Mouse (Mus musculus) myocyte (in vitro differentiated cells): ENCODE data around the gene Ybx2.

Source experiments
- E2F4 ChIP-seq: IDR thresholded peaks from one replicate; pipeline ENCODE4 v1.6.1; 2011; ENCODE audit warnings: mild to moderate bottlenecking, control low read depth, moderate library complexity; ENCODE audit not compliant: insufficient read depth
- MAX ChIP-seq: IDR thresholded peaks from one replicate; pipeline ENCODE4 v1.6.1; 2011; ENCODE audit warnings: low read depth, mild to moderate bottlenecking, control low read depth
- MYOD1 ChIP-seq, 3 experiments: IDR thresholded peaks; one replicate each; pipeline ENCODE4 v1.6.1; 2011; ENCODE audit warnings: control low read depth in 2 of 3, low read depth in 2 of 3, mild to moderate bottlenecking in 2 of 3, moderate library complexity in 1 of 3; ENCODE audit not compliant: insufficient read length in 2 of 3, control insufficient read depth in 1 of 3
- POLR2A ChIP-seq: IDR thresholded peaks from one replicate; pipeline ENCODE4 v1.6.1; 2011; ENCODE audit warnings: low read depth, mild to moderate bottlenecking, control low read depth, moderate library complexity; ENCODE audit not compliant: insufficient read length
- POLR2AphosphoS2 ChIP-seq: IDR thresholded peaks from one replicate; pipeline ENCODE4 v1.6.1; 2011; ENCODE audit warnings: low read depth, control low read depth; ENCODE audit not compliant: insufficient read length
- SRF ChIP-seq: IDR thresholded peaks from one replicate; pipeline ENCODE4 v1.6.1; 2011; ENCODE audit warnings: low read depth; ENCODE audit not compliant: control insufficient read depth, insufficient read length
- USF1 ChIP-seq: IDR thresholded peaks from one replicate; pipeline ENCODE4 v1.6.1; 2011; ENCODE audit warnings: low read depth, mild to moderate bottlenecking, control low read depth, moderate library complexity

GRCm38 (mm10) chr11:69966860-69967517, 31.4 kb downstream of the Ybx2 start:
- no peak for TF ChIP-seq E2F4
- no peak for TF ChIP-seq MYOD1 (IDR thresholded peaks at IDR 0.05; ENCODE audit: control insufficient read depth in 1 of 3, insufficient read length in 2 of 3, low read depth in 2 of 3)
- TF ChIP-seq USF1: no peak
- no peak for TF ChIP-seq POLR2A
- TF ChIP-seq MAX: no peak
- TF ChIP-seq POLR2AphosphoS2: no peak
- no peak for TF ChIP-seq SRF
